Mouse (Mus musculus): ENCODE data around the gene Rassf3. TPM values are rescaled to one million over a fixed set of nuclear protein-coding genes. Genes with fewer than 3 reads are reported as not detected.

Rassf3 gene
- total RNA-seq (2023): 10 to 100 TPM; 58.3 to 70.1 TPM

DNA sequence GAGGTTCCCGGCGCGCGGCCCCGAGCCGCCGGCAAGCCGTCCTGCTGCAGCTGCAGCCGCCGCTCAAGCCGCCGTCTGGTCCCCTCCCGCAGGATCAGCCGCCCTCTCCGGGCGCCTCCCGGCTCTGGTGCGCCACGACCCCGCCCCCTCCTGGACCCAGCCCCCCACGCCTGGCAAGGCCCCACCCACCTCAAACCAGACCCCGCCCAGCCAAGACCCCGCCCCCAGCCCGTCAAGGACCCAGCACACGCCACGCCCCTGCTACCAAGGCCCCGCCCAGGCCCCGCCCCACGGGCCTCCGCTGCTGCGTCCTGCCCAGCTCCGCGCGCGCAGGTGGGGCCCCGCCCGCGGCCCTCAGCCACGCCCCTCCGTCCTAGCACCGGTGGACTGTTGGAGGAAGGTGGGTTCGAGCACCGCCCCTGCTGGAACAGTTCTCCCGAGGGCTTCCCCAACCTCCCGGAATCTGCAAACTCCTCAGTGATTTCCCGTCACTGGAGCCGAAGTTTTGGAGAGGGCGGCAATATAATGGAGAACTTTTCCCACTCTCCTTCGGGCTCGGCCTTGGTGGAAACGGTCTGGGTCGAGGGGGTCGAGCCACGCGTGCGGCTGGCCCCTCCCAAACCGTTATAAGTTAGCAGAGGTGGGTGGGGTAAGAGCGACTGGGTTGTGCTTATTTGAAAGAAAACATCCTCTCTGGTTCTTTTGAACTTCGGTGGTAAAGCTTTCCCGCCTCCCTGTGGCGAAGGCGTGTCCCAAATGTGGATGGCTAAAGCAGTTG is at the start of gene Rassf3:
Gene Rassf3, minus strand, starts transcription at position 158 of the 778 bp plus-strand sequence.

DNA sequence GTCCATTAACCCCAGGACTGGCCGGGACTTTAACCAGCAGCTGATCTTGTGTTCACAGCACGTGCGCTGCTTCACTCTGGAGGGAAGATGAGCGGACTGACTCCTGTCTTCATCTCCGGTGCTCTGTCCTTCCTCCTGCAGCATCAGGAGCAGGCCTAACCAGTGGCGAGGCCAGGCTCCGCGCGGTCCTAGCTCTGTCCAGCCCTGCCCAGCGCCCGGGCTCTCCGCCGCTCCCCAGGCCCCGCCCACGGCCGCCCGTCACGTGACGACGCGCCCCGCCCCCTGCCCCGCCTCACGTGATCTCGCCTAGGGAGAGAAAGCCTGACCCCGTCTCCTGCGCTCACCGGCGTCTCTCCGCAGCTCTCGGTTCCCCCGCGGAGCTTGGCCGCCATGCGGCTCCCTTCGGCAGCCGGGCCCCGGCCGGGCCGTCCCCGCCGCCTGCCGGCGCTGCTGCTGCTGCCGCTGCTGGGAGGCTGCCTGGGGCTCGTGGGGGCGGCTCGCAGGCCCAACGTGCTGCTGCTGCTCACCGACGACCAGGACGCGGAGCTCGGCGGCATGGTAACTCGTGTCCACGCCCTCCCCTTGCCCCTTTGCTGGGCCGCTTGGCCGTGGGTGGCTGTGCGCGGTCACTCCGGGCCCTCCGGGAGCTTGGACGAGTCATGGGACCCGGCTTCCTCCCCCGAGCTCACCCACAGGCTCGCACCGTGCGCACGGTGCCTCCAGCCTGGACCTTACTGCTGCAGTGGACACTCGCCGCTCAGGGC is 111.2 kb downstream of the Rassf3 start, which contains the start of gene Gns:
Gene Gns, plus strand, starts transcription at position 290 of the 764 bp plus-strand sequence.

Other genes starting within 250 kb of the Rassf3 start
- gene Tbc1d30, start 125.1 kb downstream of the Rassf3 start, total RNA-seq (2023): 10 to 100 TPM; 23.9 to 25.3 TPM
- gene Gns, start 111.3 kb downstream of the Rassf3 start, total RNA-seq (2023): 10 to 100 TPM; 39.3 to 41.8 TPM
- gene Tbk1, start 110.4 kb upstream of the Rassf3 start, total RNA-seq (2023): 10 to 100 TPM; 67.8 to 76.8 TPM
- 10 to 100 TPM; 41.5 to 44.5 TPM for gene Xpot, start 150.0 kb upstream of the Rassf3 start, total RNA-seq (2023)
- gene D930020B18Rik, start 165.2 kb upstream of the Rassf3 start, total RNA-seq (2023): under 1 TPM; 0.18 to 0.26 TPM

All from T-cell, adult 66 days (primary cell).